Mouse (Mus musculus) heart, embryonic 12.5 days (tissue): ENCODE measurements around the gene Dnajc5g. TPM values are rescaled to one million over a fixed set of nuclear protein-coding genes. Genes with fewer than 3 reads are reported as not detected.

Source experiments
- ATAC-seq: fragments of 200-750 bp; cut with Nextera tagmentation; 2 replicates; pipeline ENCODE4 v1.8.0; 2017; ENCODE audit warnings: moderate TSS enrichment, moderate library complexity; ENCODE audit not compliant: insufficient number of reproducible peaks, low FRiP score
- H3K27ac ChIP-seq: fragments of 300-500 bp; sonication (generic); 2 replicates; pipeline ENCODE4 v1.5.1; 2016; ENCODE audit warnings: mild to moderate bottlenecking, moderate library complexity; ENCODE audit not compliant: poor library complexity, severe bottlenecking
- H3K27me3 ChIP-seq: fragments of 300-500 bp; sonication (generic); replicated peaks from 2 replicates; pipeline ENCODE4 v1.6.1; 2016; ENCODE audit warnings: mild to moderate bottlenecking, moderate library complexity
- H3K36me3 ChIP-seq: fragments of 300-500 bp; sonication (generic); 2 replicates; pipeline ENCODE4 v1.6.1; 2016; ENCODE audit warnings: mild to moderate bottlenecking, moderate library complexity
- H3K4me1 ChIP-seq: fragments of 300-500 bp; sonication (generic); replicated peaks from 2 replicates; pipeline ENCODE4 v1.6.1; 2016; ENCODE audit warnings: mild to moderate bottlenecking
- H3K4me2 ChIP-seq: fragments of 300-500 bp; sonication (generic); 2 replicates; pipeline ENCODE4 v1.6.1; 2016; ENCODE audit warnings: mild to moderate bottlenecking, moderate library complexity
- H3K4me3 ChIP-seq: fragments of 300-500 bp; sonication (generic); 2 replicates; pipeline ENCODE4 v1.5.1; 2016; ENCODE audit warnings: mild to moderate bottlenecking
- H3K9ac ChIP-seq: fragments of 300-500 bp; sonication (generic); 2 replicates; pipeline ENCODE4 v1.6.1; 2016; ENCODE audit warnings: mild to moderate bottlenecking, moderate library complexity
- H3K9me3 ChIP-seq: fragments of 300-500 bp; sonication (generic); replicated peaks from 2 replicates; pipeline ENCODE4 v1.6.1; 2016; ENCODE audit warnings: mild to moderate bottlenecking, moderate library complexity
- WGBS: fragments of 180-500 bp; shearing (Covaris S2); methylation state at CpG from one replicate; pipeline ENCODE4 v1.1.7; 2016; 5-methylcytosine and 5-hydroxymethylcytosine counted together
- polyA plus RNA-seq: library from polyadenylated mRNA; unstranded; fragments of >200 nt; fragmentation: Nextera tagmentation; extraction: Ambion mirVana; gene quantifications from 2 replicates; pipeline ENCODE4 v1.2.1, GENCODE M21; 2016

The Dnajc5g gene
- polyA plus RNA-seq, 1 experiment from 2014 or later, result not detected

GRCm38 (mm10) chr5:31151746-31152145 lies 45.7 kb downstream of the Dnajc5g start:
- no peak for ATAC-seq
- WGBS, result 72% methylated on average over 3 of the region's 3 CpGs
- H3K9ac ChIP-seq, result no peak overlapping the region

DNA sequence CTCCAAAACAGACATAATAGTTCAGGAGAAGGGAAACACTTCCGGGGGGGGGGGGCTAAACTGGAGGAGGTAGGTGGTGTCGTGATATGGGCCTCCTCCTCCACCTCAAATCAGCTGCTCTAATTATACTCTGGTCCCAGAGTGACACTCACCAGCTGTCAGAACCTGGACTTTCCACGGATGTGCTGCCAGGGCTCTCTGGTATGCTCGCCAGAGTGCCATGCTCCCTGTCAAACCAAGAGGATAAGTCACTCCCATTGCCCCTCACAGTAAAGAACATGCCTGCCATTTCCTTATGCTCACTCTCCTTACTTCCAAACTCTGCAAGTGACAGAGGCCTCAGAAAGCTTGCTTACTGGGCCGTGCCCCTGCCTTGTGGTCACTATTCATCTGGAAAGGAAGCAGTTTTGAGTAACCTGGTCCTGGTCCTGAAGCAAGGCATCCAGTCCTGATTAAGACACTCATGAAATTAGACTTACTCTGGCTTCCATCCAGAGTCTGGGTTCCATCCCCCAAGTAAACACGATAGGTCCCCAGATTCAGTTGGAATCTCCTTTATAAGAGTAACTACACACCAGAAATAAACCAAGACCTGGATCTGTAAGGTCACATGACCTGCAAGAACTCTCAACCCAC lies 47.5 kb downstream of the Dnajc5g start:
- peaks cover 19% of the 10 kb centered on the region for H3K4me1 ChIP-seq
- 0 out of 2 replicates have a peak, but pooled peaks have one; percentile 4 for ATAC-seq
- peak overlapping the region; percentile 55 for H3K4me3 ChIP-seq
- no peaks in the 10 kb centered on the region for H3K27me3 ChIP-seq
- H3K9me3 ChIP-seq, result no peaks in the 10 kb centered on the region
- peak overlapping the region; percentile 65 for H3K9ac ChIP-seq
- peaks cover 35% of the 10 kb centered on the region for H3K36me3 ChIP-seq
- peak overlapping the region; percentile 37 for H3K27ac ChIP-seq
- WGBS, result 28% methylated on average over 6 of the region's 6 CpGs
- peak overlapping the region; percentile 93 for H3K4me2 ChIP-seq

More at GRCm38 (mm10) chr5:31151746-31152145, 45.7 kb downstream of the Dnajc5g start:
- Histone ChIP-seq H3K9me3 (no peaks in the 10 kb centered on the region), H3K4me3 (no peak overlapping the region), H3K4me1 (peaks cover 19% of the 10 kb centered on the region), H3K36me3 (peaks cover 33% of the 10 kb centered on the region), H3K27ac (no peak overlapping the region), H3K27me3 (no peaks in the 10 kb centered on the region), H3K4me2 (no peak overlapping the region)

- Histone ChIP-seq H3K27ac (peak within 1 kb of the TSS; percentile 37), H3K4me3 (peak within 1 kb of the TSS; percentile 55), H3K4me1 (peaks cover 19% of the 10 kb centered on the region), H3K4me2 (peak within 1 kb of the TSS; percentile 93), H3K27me3 (no peaks in the 10 kb centered on the region), H3K9ac (peak within 1 kb of the TSS; percentile 65), H3K9me3 (no peaks in the 10 kb centered on the region), H3K36me3 (peaks cover 41% of the 10 kb centered on the region)
- ATAC-seq, result peak; percentile 95
- WGBS, result under 1% methylated on average over 19 of the region's 19 CpGs
These were observed 48.1 kb downstream of the Dnajc5g start, which contains the start of gene Mpv17 for GRCm38 (mm10) chr5:31154152-31154553. TSS of gene Mpv17 (minus strand) at chr5:31154251.

Other genes starting within 250 kb of the Dnajc5g start
- 81.9 and 84.8 TPM in 2 replicates for gene Tmem214, start 238.3 kb upstream of the Dnajc5g start, polyA plus RNA-seq
- 12.5 and 14.4 TPM in 2 replicates for gene Agbl5, start 217.6 kb upstream of the Dnajc5g start, polyA plus RNA-seq
- 386 and 388 TPM in 2 replicates for gene Ost4, start 198.5 kb upstream of the Dnajc5g start, polyA plus RNA-seq
- 179 and 187 TPM in 2 replicates for gene Emilin1, start 192.9 kb upstream of the Dnajc5g start, polyA plus RNA-seq
- 6.5 and 8.1 TPM in 2 replicates for gene Khk, start 184.9 kb upstream of the Dnajc5g start, polyA plus RNA-seq
- 4.9 and 5.2 TPM in 2 replicates for gene Cgref1, start 160.7 kb upstream of the Dnajc5g start, polyA plus RNA-seq
- 86.0 and 89.0 TPM in 2 replicates for gene Preb, start 145.9 kb upstream of the Dnajc5g start, polyA plus RNA-seq
- gene Tcf23, start 137.6 kb upstream of the Dnajc5g start, polyA plus RNA-seq, result 0.18 and 0.22 TPM in 2 replicates
- 102 and 107 TPM in 2 replicates for gene Atraid, start 58.0 kb upstream of the Dnajc5g start, polyA plus RNA-seq
- gene Slc5a6, start 57.4 kb upstream of the Dnajc5g start, polyA plus RNA-seq, result 7.9 and 8.0 TPM in 2 replicates
- gene Cad, start 51.5 kb upstream of the Dnajc5g start, polyA plus RNA-seq, result 38.4 and 39.2 TPM in 2 replicates
- 0.39 and 0.47 TPM in 2 replicates for gene Slc30a3, start 2.0 kb downstream of the Dnajc5g start, polyA plus RNA-seq
- gene Trim54, start 10.4 kb downstream of the Dnajc5g start, polyA plus RNA-seq, result 12.8 and 12.9 TPM in 2 replicates
- 0.38 TPM in 1 of 2 replicates, not detected in the other for gene Ucn, start 32.5 kb downstream of the Dnajc5g start, polyA plus RNA-seq
- 66.8 and 68.8 TPM in 2 replicates for gene Mpv17, start 48.0 kb downstream of the Dnajc5g start, polyA plus RNA-seq
- 1.0 and 1.3 TPM in 2 replicates for gene Gm29609, start 73.6 kb downstream of the Dnajc5g start, polyA plus RNA-seq
- 58.8 and 63.7 TPM in 2 replicates for gene Gtf3c2, start 73.9 kb downstream of the Dnajc5g start, polyA plus RNA-seq
- gene Snx17, start 86.9 kb downstream of the Dnajc5g start, polyA plus RNA-seq, result 112 and 116 TPM in 2 replicates
- 52.3 and 60.5 TPM in 2 replicates for gene Eif2b4, start 87.1 kb downstream of the Dnajc5g start, polyA plus RNA-seq
- 9.9 and 10.5 TPM in 2 replicates for gene Zfp513, start 96.0 kb downstream of the Dnajc5g start, polyA plus RNA-seq
- gene Ppm1g, start 114.4 kb downstream of the Dnajc5g start, polyA plus RNA-seq, result 111 and 112 TPM in 2 replicates
- gene Nrbp1, start 134.6 kb downstream of the Dnajc5g start, polyA plus RNA-seq, result 127 and 137 TPM in 2 replicates
- gene Gm9970, start 134.9 kb downstream of the Dnajc5g start, polyA plus RNA-seq, result 0.34 TPM in 1 of 2 replicates, not detected in the other
- gene Krtcap3, start 145.4 kb downstream of the Dnajc5g start, polyA plus RNA-seq, result 7.4 and 7.5 TPM in 2 replicates
- 33.9 and 34.0 TPM in 2 replicates for gene Ift172, start 184.8 kb downstream of the Dnajc5g start, polyA plus RNA-seq
- gene Fndc4, start 189.8 kb downstream of the Dnajc5g start, polyA plus RNA-seq, result 25.8 and 32.3 TPM in 2 replicates
- gene Gckr, start 191.2 kb downstream of the Dnajc5g start, polyA plus RNA-seq, result 0.19 TPM in 1 of 2 replicates, not detected in the other